Mouse (Mus musculus) heart, adult 9 months (tissue): ENCODE measurements around the gene Actn1.
"Not testable (repeated sequence)": the region's sequence is repeated elsewhere in the genome, so short reads cannot be mapped to it uniquely, and the experiment has no call there.

ENCODE experiments used
- DNase-seq, 2 experiments: peaks; one replicate each; pipeline ENCODE4 v3.0.0; 2022; ENCODE audit warnings: low spot score in 2 of 2

Actn1 gene

GRCm38 (mm10) chr12:80260056-80260743 is at the start of gene Actn1:
Gene Actn1 (minus strand): TSS chr12:80260371.
- peak; percentile 90 to 92 for DNase-seq

GRCm38 (mm10) chr12:80307556-80307955 is 47.4 kb upstream of the Actn1 start:
- DNase-seq = no peak

- DNase-seq = no peak
These were observed 44.3 kb upstream of the Actn1 start for GRCm38 (mm10) chr12:80304518-80304917.

- DNase-seq = no peak
These were observed 40.8 kb upstream of the Actn1 start for GRCm38 (mm10) chr12:80300833-80301456.

- DNase-seq = no peak
These were observed 38.5 kb upstream of the Actn1 start for GRCm38 (mm10) chr12:80298714-80299113.

GRCm38 (mm10) chr12:80291895-80292435 is 31.8 kb upstream of the Actn1 start:
- no peak for DNase-seq

- DNase-seq = no peak
These were observed 30.8 kb upstream of the Actn1 start for GRCm38 (mm10) chr12:80290964-80291363.

- DNase-seq = no peak
These were observed 30.3 kb upstream of the Actn1 start for GRCm38 (mm10) chr12:80290483-80290882.

GRCm38 (mm10) chr12:80289722-80290121 is 29.6 kb upstream of the Actn1 start:
- DNase-seq = no peak

GRCm38 (mm10) chr12:80285890-80286289 is 25.7 kb upstream of the Actn1 start:
- DNase-seq = no peak

- DNase-seq = not testable (repeated sequence)
These were observed 24.1 kb upstream of the Actn1 start for GRCm38 (mm10) chr12:80284251-80284650.

- DNase-seq = no peak
These were observed 18.7 kb upstream of the Actn1 start for GRCm38 (mm10) chr12:80278866-80279265.

- no peak for DNase-seq
These were observed 17.3 kb upstream of the Actn1 start for GRCm38 (mm10) chr12:80277428-80277827.

- DNase-seq = no peak
These were observed 15.1 kb upstream of the Actn1 start for GRCm38 (mm10) chr12:80275187-80275820.

GRCm38 (mm10) chr12:80273020-80273686 is 13.0 kb upstream of the Actn1 start:
- no peak for DNase-seq

GRCm38 (mm10) chr12:80271806-80272205 is 11.6 kb upstream of the Actn1 start:
- no peak for DNase-seq

- no peak for DNase-seq
These were observed 10.8 kb upstream of the Actn1 start for GRCm38 (mm10) chr12:80270924-80271323.

GRCm38 (mm10) chr12:80269303-80269702 is 9.1 kb upstream of the Actn1 start:
- no peak for DNase-seq

- DNase-seq = no peak
These were observed 7.8 kb upstream of the Actn1 start for GRCm38 (mm10) chr12:80267962-80268361.

- not testable (repeated sequence) for DNase-seq
These were observed 4.2 kb upstream of the Actn1 start for GRCm38 (mm10) chr12:80264388-80264787.

GRCm38 (mm10) chr12:80260744-80261695 is 849 bp upstream of the Actn1 start:
- no peak for DNase-seq
